Mouse (Mus musculus) kidney, adult 9 months (tissue): ENCODE measurements at regions not wholly inside any gene's neighbourhood (a gene's known extent, or its start where the extent isn't known, plus 50 kb on each side); places are given as distances from the start of the nearest gene placed in this dataset.
"Not testable (repeated sequence)": the region's sequence is repeated elsewhere in the genome, so short reads cannot be mapped to it uniquely, and the experiment has no call there.

Experiments
- DNase-seq: peaks from one replicate; pipeline ENCODE4 v3.0.0; 2022

DNA sequence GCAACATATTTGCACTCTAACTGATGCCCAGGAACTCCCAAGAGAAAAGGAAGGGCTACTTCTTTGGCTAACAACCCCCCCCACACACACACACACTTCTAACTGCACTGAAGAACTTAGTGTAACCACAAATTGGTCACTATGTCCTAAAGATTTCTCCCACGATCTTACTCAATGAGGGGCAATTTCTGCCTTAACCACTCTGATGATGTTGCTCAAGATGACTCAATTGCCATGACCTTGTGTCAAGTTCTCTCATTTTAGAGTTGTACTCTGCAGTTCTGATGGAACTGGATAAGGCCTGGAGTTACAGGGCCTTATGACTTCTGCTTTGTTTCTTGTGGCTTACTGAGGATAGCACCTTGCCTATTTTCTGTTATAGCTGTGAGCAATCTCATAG, 81.7 kb downstream of the Sem1 start:
- no peak for DNase-seq

DNA sequence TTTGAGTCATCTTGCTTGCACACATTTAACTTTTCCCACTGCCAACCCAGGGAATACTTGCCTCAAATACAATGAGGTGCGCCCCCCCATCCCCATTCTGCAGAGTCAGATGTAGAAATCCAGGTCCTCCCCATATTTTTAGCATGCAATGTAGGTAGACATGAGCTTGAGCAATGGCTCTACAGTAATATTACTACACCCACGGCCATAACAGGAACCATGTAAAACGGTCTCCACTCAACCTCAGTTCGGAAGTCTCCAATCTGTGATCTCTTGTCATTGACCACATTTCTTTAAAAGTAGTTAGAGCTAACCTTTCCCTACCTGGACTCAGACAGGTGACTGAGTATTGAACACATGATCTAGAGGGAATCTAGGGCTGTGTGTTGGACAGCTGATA, 82.1 kb downstream of the Sem1 start:
- no peak for DNase-seq

DNA sequence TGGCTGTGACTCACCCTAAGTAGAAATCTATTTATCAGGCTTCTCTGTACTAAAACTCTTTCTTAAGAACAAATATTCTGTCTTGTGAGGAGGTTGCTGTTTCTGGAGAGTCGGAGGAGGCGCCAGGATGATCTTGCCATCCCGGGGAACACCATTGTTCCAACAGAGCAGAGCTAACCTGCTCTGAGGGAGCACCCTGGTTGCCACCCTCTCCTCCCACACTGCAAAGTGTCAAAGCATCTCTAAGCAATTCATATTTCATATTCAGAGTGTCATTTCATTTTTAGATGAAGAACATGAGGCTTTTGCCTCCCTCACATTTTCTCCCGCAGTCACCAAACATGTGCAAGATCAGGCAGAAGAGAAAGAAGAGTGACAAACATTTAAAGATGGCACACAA, 90.3 kb downstream of the Sem1 start:
- no peak for DNase-seq

DNA sequence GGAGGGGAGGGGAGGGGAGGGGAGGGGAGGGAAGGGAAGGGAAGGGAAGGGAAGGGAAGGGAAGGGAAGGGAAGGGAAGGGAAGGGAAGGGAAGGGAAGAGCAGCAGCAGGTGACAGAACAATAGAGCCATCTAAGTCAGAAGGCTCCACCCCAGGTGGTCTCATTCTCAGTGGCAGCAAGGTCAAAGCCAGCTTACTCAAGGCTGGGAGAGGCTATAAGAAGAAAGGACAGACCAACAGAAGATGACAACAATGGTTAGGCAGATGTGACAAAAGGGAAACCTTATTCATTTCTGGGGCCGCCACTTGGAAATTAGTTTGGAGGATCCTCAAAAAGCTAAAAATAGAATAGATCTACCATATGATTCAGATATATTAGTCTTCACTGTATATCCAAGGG, 96.9 kb downstream of the Sem1 start:
- DNase-seq, result not testable (repeated sequence)

DNA sequence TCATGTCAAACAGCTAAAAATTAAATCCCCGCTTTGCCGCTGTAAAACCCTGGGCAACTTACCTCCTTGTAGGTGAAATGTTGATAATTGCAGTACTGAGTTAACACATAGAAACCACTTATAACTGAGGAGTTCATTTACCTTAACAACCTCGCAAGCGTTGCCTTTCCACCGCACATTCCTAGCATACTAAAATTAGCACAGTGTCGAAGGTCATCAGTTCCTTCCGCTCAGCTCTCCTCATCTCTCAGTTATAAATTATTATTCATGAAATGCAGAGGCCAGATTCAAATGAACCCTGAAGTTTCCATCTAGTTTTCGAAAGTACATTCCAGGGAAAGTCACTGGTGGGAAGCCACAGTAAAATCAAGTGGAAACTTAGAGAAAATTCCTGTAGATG, 108.1 kb downstream of the Sem1 start:
- peak; percentile 57 for DNase-seq

DNA sequence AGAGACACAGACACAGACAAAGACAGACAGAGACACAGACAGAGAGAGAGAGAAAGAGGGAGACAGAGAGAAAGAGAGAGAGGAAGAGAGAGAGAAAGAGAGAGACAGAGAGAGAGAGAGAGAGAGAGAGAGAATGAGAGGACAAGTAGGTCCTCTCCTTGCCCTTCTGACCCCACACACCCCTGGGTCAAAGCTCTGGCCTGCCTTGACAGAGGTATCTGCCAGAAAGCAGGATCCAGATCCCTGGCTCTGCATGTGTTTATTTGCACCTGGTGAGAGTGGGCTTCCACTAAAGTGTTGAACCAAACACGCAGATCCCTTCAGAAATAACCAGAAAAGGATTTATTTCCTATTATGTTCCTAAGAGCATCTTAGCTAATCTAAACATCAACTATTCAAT, 110.9 kb downstream of the Sem1 start:
- no peak for DNase-seq

DNA sequence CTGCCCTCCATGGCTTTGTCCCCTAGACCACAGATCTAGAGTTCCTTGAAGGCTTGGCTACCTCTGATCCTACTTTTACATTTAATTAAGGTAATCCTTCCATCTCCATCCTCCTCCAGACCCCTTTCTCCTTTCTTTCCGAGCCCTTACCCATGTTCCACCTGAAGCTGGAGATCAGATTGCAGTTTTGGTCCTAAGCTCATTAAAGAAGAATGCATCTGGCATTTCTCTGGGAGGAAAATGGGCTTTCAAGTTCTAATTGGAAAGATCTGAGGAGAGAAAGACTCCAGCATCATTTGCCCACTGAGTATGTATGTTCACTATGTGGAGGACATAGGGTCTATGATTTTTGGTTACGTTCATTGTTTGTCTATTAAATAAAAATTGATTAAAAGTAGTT, 112.2 kb downstream of the Sem1 start:
- no peak for DNase-seq

DNA sequence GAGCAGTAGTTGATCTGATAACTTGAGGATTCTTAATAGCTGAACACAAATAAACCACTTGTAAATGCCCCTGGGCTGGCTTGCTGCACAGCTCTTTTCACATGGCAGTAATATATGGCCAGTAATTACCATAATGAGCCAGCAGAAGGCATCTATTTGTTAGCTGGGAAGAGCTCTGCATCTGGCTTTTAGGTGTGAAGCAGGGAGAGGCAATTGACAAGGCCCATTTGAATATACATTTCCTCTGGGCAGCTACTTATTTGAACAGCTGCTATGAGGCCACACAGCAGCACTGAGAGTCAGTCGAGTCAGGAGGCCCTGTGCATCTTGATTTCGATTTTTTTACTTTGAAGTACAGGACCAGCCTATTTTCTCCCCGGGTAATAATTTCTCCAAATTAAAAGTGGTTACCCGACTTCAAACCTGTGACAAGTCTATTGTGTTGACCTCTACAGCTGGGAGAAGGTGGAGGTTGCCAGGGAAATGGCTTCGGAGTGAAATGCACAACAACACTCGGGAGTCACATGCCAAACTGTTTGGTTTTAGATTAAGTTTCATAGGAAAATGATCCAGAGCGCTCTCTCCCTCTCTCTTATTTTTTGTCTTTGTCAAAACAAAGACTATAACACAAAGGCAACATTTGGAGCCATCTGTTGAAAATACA, 114.5 kb downstream of the Sem1 start:
- peak; percentile 20 for DNase-seq

DNA sequence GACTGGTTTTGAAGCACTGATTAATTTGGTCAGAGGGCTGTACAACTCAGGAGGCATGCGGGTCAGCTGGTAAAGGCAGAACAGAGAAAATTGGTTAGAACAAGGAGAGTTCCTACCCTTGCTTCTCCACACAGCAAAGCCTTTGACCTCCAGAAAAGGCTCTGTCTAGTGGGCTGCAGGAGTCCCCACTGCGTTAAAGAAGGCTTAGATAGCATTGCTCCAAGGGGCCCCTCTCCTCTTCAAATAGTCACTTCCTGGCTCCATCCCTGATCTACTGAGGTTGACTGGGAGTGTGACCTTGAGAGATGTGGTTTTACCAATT, 118.6 kb downstream of the Sem1 start:
- peak; percentile 33 for DNase-seq

DNA sequence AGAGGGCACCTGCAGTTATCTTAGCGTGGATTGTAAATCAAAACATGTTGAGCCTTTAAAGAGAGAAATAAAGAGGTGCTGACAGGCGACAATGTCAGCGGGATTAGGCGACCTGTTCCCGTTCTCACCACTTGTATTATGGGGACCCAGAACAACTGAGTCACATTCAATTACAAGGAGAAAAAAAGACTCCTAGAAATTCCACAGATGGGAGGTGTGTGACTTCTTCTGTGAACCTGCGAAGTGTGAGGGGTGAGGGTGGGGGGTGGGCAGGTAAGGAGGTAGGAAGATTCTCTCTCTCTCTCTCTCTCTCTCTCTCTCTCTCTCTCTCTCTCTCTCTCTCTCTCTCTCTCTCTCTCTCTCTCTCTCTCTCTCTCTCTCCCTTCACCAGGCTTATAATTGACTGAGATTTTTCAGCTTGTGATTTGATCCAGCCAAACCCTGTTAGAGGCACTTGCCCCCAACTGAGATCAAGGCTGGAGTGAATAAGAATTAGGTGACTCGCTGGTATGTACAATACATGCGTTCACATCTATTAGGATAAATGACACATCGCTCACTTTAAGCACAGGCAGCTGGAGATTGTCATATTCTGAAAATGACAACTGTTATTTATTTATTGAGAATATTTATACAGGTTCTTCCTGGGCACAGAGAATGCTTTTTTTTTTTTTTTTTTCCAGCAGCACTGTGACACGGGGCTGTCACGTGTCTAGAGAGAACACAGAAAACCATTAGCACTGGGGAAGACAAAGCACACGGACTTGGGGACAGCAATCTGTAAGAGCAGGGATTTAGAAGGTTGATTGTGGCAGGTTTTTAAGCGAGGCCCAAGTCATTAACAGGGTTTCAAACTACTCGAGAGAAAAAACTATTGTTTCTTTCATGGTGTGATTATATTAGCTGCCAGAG, 119.2 kb downstream of the Sem1 start:
- DNase-seq, result peak; percentile 19

DNA sequence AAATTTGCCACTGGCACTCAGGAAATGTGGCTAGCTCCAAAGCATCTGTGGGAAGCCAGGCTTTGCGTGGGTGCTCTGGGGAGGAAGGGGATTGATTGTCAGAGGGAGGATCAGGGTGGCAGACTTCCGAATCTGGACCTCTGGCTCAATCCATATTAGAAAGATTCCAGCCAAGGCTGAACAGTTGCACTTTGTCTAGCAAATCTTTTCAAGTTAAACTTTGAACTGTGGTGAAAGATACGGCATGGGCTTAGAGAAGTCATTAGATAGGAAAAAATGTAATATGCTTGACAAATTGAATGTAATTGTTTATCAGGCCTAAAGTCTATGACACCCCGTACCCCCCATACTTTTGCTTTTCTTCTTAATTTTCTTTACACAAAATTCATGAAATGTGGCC, 120.7 kb downstream of the Sem1 start:
- DNase-seq, result peak; percentile 40

DNA sequence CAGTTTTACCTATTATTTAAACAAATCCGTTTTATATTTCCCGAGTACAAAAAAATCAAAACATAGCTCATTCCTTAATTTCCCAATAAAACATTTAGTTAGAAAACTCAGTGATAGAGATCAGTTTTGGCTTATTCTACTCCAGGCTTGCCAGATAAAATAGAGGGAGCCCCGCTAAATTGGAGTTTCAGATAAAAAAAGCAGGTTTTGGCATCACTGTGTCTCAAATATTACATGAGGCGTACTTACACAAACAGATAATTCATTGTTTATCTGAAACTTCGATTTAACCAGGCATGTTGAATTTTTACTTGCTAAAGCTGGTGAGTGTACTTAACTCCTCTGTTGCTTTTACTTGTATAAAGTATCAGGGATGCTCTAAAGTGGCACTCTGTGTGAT, 121.5 kb downstream of the Sem1 start:
- no peak for DNase-seq

DNA sequence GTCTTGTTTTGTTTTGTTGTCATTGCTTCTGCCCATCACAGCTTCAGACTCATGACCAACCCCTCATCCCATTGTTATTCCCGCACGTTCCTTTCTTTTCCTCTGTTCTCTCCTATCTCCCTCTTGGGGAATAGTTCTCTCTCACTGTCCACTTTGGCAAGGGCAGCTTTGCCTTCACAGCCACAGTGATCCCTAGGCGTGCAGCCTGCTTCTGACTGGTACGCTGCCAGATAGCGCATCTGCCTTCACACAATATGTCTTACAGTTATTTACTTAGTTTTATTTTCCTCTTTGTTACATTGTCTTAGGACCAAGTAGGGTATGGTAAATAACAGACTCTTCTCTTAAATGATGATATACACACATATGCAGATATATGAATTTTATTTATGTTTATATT, 122.9 kb downstream of the Sem1 start:
- no peak for DNase-seq

DNA sequence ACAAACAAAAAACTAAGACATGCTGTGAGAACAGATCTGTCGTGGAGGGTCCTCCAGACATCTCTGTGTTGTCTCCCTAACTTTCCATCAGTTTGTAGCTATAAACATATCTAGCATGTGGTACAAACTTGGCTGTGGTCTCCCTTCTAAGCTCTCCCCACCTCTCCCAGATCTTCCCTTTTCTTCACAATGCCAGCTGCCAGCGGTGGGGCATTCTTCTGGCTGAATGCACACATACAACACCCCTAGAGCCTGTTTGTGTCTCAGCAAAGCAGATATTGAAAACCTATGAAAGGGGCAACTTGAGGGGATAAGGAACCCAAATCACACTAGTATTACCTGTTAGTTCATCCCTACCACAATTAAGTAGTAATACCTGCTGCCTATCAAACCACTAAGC, 124.1 kb downstream of the Sem1 start:
- DNase-seq, result no peak

DNA sequence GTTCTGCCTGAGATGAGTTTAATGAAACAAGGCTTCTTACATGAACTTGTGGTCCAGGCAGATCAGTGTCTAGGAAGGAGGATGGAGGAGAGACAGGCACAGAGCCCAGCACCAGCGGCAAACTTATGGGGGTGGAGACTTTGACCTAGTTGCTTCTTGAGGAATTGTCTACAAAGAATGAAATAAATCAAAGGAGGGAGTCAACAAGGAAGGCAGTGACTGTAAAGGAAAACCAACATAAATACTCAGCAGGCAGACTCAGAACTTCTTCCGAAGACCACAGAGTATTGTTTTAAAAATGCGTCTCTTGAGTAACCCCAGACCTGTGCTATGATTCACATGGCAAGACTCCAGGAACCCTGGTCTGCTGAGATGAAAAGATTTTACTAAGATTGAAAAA, 143.6 kb downstream of the Sem1 start:
- no peak for DNase-seq

DNA sequence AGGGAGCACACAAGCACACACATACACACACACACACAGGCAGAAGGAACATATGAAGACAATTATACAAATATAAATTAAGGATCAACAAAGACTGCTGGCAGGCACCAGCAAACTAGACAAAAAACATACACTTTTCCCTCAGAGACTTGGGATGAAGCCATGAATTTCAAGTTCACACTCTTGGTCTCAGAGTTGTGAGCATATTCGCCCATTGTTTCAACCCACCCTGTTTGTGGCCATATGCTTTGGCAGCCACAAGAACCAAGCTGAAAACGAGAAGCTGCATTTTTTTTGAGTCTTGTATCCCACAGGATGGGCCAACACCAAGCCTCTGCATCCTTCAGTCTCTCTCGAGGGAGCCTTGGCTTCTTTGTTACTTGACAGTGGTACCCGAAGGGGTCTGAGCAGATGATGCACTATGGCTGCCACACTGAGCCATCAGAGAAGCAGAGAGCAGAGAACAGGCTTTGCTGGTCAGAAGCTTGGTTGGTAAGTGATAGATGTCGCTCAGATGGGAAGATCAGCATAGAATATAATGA, 144.1 kb downstream of the Sem1 start:
- no peak for DNase-seq

DNA sequence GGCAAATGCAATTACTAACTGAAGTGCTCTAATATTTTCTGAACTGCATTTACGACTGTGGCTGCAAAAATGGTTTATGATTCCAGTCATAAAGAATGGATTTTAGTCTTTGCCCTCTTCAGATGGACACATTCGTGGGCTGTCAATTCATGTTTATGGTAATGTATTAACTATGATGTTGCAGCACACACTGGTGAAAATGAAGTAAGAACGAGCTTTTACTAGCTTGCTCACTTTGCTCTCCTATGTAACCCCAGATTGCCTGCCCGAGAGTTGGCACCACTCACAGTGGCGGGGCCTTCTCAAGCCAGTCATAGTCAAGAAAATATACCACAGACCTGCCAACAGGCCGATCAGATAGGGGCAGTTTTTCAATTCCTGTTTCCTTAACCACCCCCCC, 145.3 kb downstream of the Sem1 start:
- DNase-seq, result no peak

DNA sequence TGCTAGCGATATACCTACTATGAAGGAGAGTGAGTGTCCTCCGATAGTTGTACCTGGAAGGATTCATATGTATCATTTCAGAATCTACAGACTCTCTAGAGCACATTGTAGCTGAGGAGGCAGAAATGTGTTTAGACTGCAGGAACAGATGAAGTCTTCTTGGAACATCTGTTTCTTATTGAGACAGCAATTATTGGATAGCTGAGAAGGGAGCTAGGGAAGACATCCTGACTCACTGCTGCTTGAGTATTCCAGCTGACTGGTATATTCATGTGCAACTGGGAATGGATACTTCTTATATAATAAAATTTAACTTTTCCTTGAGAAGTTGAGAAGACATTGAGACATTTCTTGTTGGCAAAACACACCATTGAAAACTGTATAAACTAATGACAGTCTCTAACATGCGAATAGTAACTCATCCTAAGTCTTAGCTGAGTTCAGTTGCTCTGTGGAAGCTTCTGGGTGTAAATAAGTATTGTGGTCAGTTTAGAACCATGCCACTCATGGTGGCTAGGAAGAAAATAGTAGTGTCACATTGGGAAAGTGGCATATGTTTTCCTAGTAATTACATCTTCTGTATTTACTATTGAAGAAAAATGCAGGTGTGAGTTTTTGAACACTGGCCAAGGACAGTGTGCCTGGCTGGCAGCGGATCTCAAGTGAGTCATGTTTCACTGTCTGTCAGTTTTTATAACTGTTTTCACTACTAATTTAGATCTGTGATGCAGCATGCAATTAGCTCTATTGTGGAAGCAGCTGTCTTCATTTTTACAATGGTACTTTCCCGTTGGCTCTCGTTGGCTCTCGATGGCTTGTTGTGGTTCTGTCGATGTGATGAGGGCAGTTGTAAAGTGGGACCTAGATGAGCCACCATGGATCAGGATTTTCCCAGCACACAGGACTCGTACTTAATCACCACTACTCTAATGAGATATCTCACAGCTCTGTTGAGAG, 163.5 kb downstream of the Sem1 start:
- DNase-seq, result no peak

DNA sequence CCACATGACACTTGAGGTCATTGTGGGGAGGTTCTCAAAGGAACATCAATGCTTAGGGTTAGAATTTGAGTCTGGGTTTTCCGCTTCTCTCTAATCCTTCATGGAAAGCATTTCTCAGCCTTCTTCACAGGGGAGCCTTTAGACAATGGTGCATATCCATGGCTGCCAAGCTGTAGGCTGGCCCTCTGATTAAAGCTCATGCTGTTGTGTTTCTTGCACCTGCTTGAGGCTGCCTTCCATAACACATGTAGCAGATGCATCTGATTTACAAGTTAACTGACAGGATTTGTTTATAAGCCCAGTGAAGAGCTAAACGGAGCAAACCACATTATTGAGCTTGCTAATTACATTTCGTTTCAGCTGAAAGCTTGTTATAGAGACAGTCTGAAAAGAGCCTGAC, 180.5 kb downstream of the Sem1 start:
- no peak for DNase-seq

DNA sequence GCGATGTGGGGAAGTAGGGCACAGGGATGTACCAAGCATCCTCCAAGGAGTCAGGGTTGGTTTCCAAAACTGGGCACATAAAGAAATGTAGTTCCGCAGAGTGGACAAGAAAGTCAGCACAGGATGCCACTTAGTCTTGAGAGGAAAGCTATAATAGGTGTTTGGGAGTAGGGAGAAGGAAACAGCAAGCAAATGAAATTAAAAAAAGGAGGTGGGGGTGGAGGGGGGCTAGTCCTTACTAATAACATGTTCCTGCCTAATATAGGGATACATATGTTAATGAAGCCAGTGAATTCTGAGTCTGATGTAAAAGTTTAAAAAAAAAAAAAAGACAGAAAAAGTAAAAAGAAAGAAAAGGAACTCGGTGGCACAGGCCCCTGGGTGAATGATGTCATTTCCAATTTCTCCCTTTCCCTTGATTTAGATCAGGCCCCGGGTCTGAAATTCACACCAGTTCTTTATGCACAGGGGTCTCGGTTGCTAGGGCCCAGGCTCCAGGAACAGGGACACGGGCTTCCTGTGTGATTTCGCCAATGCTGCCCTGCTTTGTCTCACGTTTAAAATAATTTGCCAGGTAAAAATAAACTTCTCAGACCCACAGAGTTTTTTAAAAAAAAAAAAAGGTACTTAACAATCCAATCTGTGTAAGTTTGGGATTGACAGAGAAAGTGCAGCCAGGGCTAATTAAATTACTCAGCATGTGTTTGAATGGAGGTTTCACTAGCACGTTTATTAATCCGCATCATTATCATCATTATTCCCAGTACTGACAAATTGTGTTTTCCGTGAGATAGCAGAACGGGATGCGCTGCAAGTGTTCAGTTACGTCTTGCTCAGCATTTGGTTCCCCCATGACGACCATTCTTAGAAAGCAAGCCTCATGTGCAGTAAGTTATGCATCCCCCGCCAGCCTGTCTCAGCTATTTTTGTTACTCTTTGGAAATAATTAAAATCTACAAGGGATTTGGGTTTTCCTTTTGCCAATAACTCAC, 172.8 kb upstream of the Slc25a13 start:
- DNase-seq, result no peak

DNA sequence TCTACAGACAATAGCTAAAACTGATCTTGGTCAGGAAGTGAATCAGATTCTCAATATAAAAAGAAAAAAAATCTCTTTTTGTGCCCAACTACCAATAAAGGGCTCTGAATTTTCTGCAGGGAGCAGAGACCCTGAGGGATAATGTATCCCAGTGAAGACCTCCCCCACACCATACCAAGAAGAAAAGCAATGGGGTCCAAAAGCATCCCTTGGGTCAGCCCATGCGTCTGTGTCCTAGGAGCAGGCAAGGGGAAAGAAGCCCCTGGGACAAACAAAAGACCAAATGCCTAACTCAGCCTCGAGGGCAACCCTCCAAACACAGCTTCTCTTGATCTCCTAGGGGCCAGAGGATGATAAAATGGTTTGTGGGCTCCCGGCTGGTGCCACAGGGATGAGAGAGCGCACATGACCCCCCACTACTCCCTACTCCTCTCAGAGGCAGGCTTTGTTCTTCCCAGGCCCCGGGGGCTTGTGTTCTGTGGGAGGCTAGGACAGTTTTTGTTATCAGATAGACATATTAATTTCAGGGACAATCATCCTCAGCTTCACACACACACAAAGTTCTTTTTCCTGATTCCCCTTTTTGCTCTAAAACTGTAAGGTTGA, 172.0 kb upstream of the Slc25a13 start:
- DNase-seq, result no peak

DNA sequence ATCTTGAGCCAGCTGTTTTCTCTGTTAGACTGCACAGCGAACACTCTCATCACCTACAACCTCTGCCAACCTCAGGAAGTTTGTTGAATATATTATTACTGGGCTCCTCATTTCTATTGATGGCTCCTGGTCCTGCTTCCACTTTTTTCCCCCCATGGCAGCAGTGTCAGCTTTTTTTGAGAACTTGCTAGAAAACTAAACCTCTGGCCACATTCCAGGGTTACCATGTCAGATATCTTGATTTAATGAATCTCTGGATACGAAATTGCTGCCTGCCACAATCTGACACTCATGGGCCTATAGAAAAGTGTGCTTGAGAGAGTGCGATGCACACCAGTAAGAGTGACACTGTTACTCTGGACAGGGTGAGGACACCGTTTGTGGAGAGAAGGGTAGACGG, 170.6 kb upstream of the Slc25a13 start:
- DNase-seq, result no peak
